Mouse (Mus musculus): Measurements from ENCODE around the gene Vmn1r202. TPM values are rescaled to one million over a fixed set of nuclear protein-coding genes. Genes with fewer than 3 reads are reported as not detected.
"Not testable (repeated sequence)": the region's sequence is repeated elsewhere in the genome, so short reads cannot be mapped to it uniquely, and the experiment has no call there.

Gene Vmn1r202
- polyA plus RNA-seq (2015; fragmentation: Nextera tagmentation; extraction: Ambion mirVana), result not detected in 2 replicates

- Histone ChIP-seq H3K27ac (replicated peaks) (no peak within 1 kb of the TSS), H3K4me2 (no peak within 1 kb of the TSS), H3K27me3 (replicated peaks) (no peaks in the 10 kb centered on the region), H3K4me3 (no peak within 1 kb of the TSS), H3K4me1 (no peaks in the 10 kb centered on the region), H3K9ac (no peak within 1 kb of the TSS), H3K36me3 (no peaks in the 10 kb centered on the region), H3K9me3 (no peaks in the 10 kb centered on the region)
- ATAC-seq (ENCODE audit: extremely low read depth, insufficient number of reproducible peaks, low FRiP score, low TSS enrichment), result no peak
Measured at GRCm38 (mm10) chr13:22505281-22505680, at the start of gene Vmn1r202. Gene Vmn1r202, minus strand, starts transcription at chr13:22505381.

- H3K36me3 ChIP-seq; H3K27me3 ChIP-seq (replicated peaks); H3K4me1 ChIP-seq; H3K4me3 ChIP-seq; H3K9ac ChIP-seq; ATAC-seq (ENCODE audit: extremely low read depth, insufficient number of reproducible peaks, low FRiP score, low TSS enrichment); H3K9me3 ChIP-seq; H3K4me2 ChIP-seq; H3K27ac ChIP-seq (replicated peaks): not testable (repeated sequence)
- WGBS, result 48% methylated on average over 1 of the region's 1 CpGs
Measured at GRCm38 (mm10) chr13:22552898-22553297, 47.7 kb upstream of the Vmn1r202 start, which contains the start of gene Vmn1r204. Gene Vmn1r204, plus strand, starts transcription at chr13:22553198.

GRCm38 (mm10) chr13:22517814-22518213 is 12.6 kb upstream of the Vmn1r202 start, which contains the start of gene Vmn1r203:
Gene Vmn1r203, plus strand, starts transcription at chr13:22518114.
- H3K4me2 ChIP-seq, result no peak within 1 kb of the TSS
- H3K4me3 ChIP-seq, result no peak within 1 kb of the TSS
- H3K9me3 ChIP-seq, result no peaks in the 10 kb centered on the region
- no peak for ATAC-seq (ENCODE audit: extremely low read depth, insufficient number of reproducible peaks, low FRiP score, low TSS enrichment)
- H3K36me3 ChIP-seq, result no peaks in the 10 kb centered on the region
- no peak within 1 kb of the TSS for H3K27ac ChIP-seq (replicated peaks)
- no peak within 1 kb of the TSS for H3K9ac ChIP-seq
- no peaks in the 10 kb centered on the region for H3K4me1 ChIP-seq
- H3K27me3 ChIP-seq (replicated peaks), result no peaks in the 10 kb centered on the region

- H3K4me3 ChIP-seq, result no peak overlapping the region
- no peak for ATAC-seq (ENCODE audit: extremely low read depth, insufficient number of reproducible peaks, low FRiP score, low TSS enrichment)
- WGBS, result 69% methylated on average over 3 of the region's 3 CpGs
- H3K36me3 ChIP-seq, result no peaks in the 10 kb centered on the region
- H3K4me1 ChIP-seq, result no peaks in the 10 kb centered on the region
- no peaks in the 10 kb centered on the region for H3K27me3 ChIP-seq (replicated peaks)
- H3K9ac ChIP-seq, result no peak overlapping the region
- H3K9me3 ChIP-seq, result no peaks in the 10 kb centered on the region
- no peak overlapping the region for H3K4me2 ChIP-seq
- no peak overlapping the region for H3K27ac ChIP-seq (replicated peaks)
Measured at GRCm38 (mm10) chr13:22502431-22502830, 2.8 kb downstream of the Vmn1r202 start.

- H3K4me3 ChIP-seq, result no peak within 1 kb of the TSS
- H3K27me3 ChIP-seq (replicated peaks), result no peaks in the 10 kb centered on the region
- H3K27ac ChIP-seq (replicated peaks), result no peak within 1 kb of the TSS
- no peaks in the 10 kb centered on the region for H3K4me1 ChIP-seq
- no peak for ATAC-seq (ENCODE audit: extremely low read depth, insufficient number of reproducible peaks, low FRiP score, low TSS enrichment)
- 48% methylated on average over 1 of the region's 1 CpGs for WGBS
- H3K36me3 ChIP-seq, result no peaks in the 10 kb centered on the region
- no peaks in the 10 kb centered on the region for H3K9me3 ChIP-seq
- H3K9ac ChIP-seq, result no peak within 1 kb of the TSS
- no peak within 1 kb of the TSS for H3K4me2 ChIP-seq
Measured at GRCm38 (mm10) chr13:22471623-22472022, 33.6 kb downstream of the Vmn1r202 start, which contains the start of gene Vmn1r201. Gene Vmn1r201, plus strand, starts transcription at chr13:22471923.

- Histone ChIP-seq H3K4me3 (no peak overlapping the region), H3K9ac (no peak overlapping the region), H3K4me2 (no peak overlapping the region), H3K27ac (replicated peaks) (no peak overlapping the region), H3K4me1 (no peaks in the 10 kb centered on the region), H3K27me3 (replicated peaks) (no peaks in the 10 kb centered on the region), H3K9me3 (no peaks in the 10 kb centered on the region), H3K36me3 (no peaks in the 10 kb centered on the region)
- no peak for ATAC-seq (ENCODE audit: extremely low read depth, insufficient number of reproducible peaks, low FRiP score, low TSS enrichment)
Measured at GRCm38 (mm10) chr13:22455145-22455544, 50.0 kb downstream of the Vmn1r202 start.

Other genes with a start within 250 kb of the Vmn1r202 start
- gene Vmn1r195, start 234.9 kb downstream of the Vmn1r202 start, polyA plus RNA-seq (2015; fragmentation: Nextera tagmentation; extraction: Ambion mirVana), result not detected in 2 replicates
- gene Vmn1r196, start 215.5 kb downstream of the Vmn1r202 start, polyA plus RNA-seq (2015; fragmentation: Nextera tagmentation; extraction: Ambion mirVana), result not detected in 2 replicates
- not detected in 2 replicates for gene Vmn1r197, start 180.8 kb downstream of the Vmn1r202 start, polyA plus RNA-seq (2015; fragmentation: Nextera tagmentation; extraction: Ambion mirVana)
- not detected in 2 replicates for gene Vmn1r198, start 155.0 kb downstream of the Vmn1r202 start, polyA plus RNA-seq (2015; fragmentation: Nextera tagmentation; extraction: Ambion mirVana)
- not detected in 2 replicates for gene Vmn1r199, start 125.6 kb downstream of the Vmn1r202 start, polyA plus RNA-seq (2015; fragmentation: Nextera tagmentation; extraction: Ambion mirVana)
- not detected in 2 replicates for gene Vmn1r200, start 115.0 kb downstream of the Vmn1r202 start, polyA plus RNA-seq (2015; fragmentation: Nextera tagmentation; extraction: Ambion mirVana)
- gene Vmn1r201, start 33.5 kb downstream of the Vmn1r202 start, polyA plus RNA-seq (2015; fragmentation: Nextera tagmentation; extraction: Ambion mirVana), result not detected in 2 replicates
- not detected in 2 replicates for gene Vmn1r203, start 12.7 kb upstream of the Vmn1r202 start, polyA plus RNA-seq (2015; fragmentation: Nextera tagmentation; extraction: Ambion mirVana)
- not detected in 2 replicates for gene Vmn1r204, start 47.8 kb upstream of the Vmn1r202 start, polyA plus RNA-seq (2015; fragmentation: Nextera tagmentation; extraction: Ambion mirVana)
- not detected in 2 replicates for gene Vmn1r205, start 87.6 kb upstream of the Vmn1r202 start, polyA plus RNA-seq (2015; fragmentation: Nextera tagmentation; extraction: Ambion mirVana)
- gene Vmn1r206, start 118.9 kb upstream of the Vmn1r202 start, polyA plus RNA-seq (2015; fragmentation: Nextera tagmentation; extraction: Ambion mirVana), result not detected in 2 replicates
- gene Vmn1r207-ps, start 224.2 kb upstream of the Vmn1r202 start, polyA plus RNA-seq (2015; fragmentation: Nextera tagmentation; extraction: Ambion mirVana), result not detected in 2 replicates